Mouse (Mus musculus): ENCODE results near the gene Tgfbr2.

DNA sequence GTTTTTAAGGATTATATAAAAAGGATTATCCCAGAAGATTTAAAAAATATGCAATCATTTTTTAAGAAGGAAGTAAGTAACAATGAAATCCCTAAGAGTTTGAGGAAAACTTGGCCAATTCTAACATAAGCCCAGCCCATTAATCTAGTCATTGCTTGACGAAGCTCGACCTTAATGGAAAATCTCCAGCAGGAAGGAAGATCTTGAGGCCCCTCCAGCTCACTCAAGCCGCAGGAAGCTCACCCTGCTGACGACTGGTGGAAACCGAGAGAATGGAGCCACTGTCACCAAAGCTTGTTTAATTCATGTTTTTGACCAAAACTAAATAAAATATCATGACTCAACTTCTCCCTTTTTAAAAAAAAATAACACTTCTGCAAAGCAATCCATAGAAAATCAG lies 18.7 kb downstream of the Tgfbr2 start:
- TF ChIP-seq GATA1 (IDR thresholded peaks at IDR 0.05; ENCODE audit: low read length) (no peak), TAL1 (IDR thresholded peaks at IDR 0.05; ENCODE audit: low read length) (no peak)

Measured in erythroblast, embryonic 14.5 days (primary cell).